Mouse (Mus musculus) layer of hippocampus, adult 8-10 months (tissue): ENCODE measurements at regions not wholly inside any gene's neighbourhood (a gene's known extent, or its start where the extent isn't known, plus 50 kb on each side); places are given as distances from the start of the nearest gene placed in this dataset.
"Not testable (repeated sequence)": the region's sequence is repeated elsewhere in the genome, so short reads cannot be mapped to it uniquely, and the experiment has no call there.

Experiments
- DNase-seq, 2 experiments: peaks; one replicate each; pipeline ENCODE4 v3.0.0; 2022; ENCODE audit warnings: low spot score in 2 of 2

DNA sequence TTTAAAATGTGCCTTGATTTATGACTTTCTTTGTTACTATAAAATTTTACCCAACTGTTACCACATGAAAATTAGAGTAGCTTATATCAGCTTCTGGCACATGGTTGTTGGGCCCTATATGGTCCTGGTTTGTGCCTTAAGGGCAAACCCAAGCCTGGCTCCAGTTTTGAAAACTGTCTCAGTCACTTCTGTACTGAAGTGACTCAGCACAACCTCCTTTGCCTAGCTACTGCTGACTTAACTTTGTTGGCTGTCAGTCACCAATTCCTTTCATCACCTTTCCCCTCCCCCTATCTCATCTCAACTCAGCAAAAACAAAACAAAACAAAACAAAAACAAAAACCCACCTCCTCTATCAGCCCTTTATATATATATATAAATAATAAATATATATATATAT is 251.0 kb upstream of the Myo3a start:
- DNase-seq, result no peak

- DNase-seq, result no peak
Measured at GRCm38 (mm10) chr2:21976831-21977230, 250.5 kb upstream of the Myo3a start.

DNA sequence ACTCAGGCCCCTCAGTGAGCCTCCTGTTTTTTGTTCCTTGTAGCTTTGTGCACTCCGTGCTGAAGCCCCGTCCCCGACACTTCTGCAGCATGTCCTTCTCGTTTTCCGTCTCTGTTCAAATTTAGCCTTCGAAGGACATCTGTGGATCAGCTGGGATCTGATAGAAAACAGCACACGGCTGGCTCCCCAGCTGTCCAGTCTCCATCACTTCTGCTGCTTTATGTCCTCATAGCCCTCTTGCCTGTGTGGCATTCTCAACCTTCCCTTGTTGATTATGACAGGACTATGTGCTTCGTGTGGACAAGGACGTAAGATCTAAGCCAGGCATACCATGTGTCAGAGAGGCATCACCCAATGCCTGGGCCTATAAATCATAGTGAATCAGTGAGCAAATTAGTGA is 247.1 kb upstream of the Myo3a start:
- DNase-seq, result no peak

DNA sequence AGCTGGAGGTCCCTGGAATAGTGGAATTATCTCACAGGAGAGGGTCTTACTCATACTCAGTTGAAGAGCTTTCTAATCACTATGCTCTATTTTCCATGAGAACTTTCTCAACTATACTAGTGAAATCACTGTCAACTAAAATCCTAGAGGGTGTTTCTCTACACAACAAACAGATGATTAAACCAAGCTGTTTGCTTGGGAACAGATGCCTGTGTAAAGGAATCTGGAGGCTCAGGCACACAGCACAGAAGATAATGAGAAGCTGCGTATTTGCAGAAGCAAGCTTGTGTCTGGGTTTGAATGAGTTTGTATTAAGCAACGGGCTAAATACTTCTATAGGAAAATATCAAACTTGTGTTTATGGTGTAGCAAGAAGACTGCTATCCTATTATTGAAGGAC is 202.9 kb upstream of the Myo3a start:
- peak; percentile 24 to 25 for DNase-seq

- DNase-seq, result peak in 1 of 2 experiments; percentile 9
Measured at GRCm38 (mm10) chr2:22026794-22027193, 200.5 kb upstream of the Myo3a start.

GRCm38 (mm10) chr2:22028569-22028968 is 198.7 kb upstream of the Myo3a start:
- no peak for DNase-seq

DNA sequence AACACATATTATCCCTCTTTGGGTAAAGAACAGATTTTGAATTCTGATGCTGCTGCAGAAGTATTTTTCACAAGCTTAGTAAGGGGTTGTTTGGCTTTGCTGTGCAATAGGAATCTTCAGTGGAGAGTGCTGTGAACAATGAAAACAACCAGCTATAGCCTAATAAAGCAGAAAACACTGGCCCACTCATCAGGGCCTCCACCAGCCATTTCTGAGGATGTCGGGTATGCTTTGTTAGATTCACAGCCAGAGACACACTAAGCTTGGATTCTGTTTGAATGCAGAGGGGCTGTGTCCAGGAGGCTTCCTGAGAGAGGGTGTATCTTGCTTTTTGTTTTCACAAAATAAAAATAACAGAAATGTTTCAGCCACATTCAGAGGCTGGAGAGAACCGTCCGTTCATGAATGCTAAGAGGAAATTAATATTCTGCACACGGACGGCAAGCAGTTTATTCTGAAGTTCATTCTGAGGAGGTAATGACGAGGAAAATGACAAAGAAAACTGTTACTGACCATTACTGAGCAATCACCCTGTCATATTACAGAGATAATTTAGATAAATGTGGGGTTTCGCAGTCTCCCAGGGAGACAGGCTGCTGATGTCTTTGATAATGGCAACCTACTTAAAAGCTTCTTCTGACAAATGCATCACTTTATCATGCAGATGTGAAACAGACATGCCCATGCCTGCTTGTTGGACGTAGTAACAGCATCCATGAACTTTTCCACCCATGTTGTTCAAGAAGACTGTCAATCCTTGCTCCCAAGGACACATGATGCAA is 198.1 kb upstream of the Myo3a start:
- DNase-seq, result no peak

DNA sequence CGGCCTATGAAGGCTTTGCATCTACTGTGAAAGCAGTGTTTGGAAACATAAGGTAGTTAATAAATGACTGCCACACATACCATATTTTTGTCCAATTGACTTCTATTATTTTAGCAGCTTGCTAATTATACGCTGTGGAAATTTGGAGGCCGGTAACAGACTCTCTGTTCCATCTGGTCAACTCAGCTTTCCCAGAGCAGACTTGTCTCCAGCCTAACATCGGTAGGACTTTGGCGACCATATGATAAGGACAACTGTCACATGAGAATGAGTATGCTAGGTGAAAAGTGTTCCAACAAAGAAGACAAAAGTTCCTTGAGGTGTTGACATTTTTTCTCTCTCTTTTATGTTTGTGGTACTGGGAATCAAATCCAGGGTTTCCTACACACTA is 197.5 kb upstream of the Myo3a start:
- no peak for DNase-seq

DNA sequence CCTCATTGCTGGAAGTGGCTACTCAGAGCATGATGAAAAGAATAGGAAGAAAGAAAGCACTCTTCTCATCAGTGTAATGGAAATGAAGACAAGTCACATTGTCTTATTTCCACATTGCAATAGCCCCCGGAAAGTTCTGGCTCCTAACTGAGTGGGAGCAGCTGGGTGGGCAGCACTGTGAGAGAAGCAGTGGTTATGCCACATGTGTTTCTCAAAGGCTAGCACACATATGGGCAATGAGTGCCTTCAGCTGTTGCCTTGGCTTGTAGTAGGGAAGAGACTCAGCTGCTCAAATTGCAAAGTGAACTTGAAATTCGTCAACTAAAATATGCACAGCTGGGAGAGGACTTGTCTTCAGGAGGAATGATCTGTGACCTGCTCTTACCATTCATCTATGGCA is 190.5 kb upstream of the Myo3a start:
- no peak for DNase-seq

DNA sequence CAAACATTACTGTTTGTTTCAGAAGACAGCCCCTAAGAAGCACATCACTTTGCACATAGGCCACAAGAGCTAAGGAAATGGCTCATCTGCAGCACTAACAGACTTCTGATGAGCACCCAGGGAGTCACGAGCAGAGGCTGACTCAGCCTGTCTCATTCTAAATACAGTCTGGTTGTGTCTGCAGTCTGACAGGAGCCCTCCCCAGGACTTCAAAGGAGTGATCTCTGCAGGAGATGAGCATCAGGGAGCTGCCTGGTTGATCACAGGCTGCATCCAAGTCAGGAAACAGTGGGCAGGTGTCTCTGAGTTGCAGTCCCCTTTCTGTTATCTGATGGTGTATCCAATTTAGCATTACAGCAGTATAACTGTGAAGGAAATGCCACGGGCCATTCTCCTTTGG is 188.5 kb upstream of the Myo3a start:
- DNase-seq, result no peak

- DNase-seq, result not testable (repeated sequence)
Measured at GRCm38 (mm10) chr2:22043937-22044336, 183.4 kb upstream of the Myo3a start.

- no peak for DNase-seq
Measured at GRCm38 (mm10) chr2:22044949-22045348, 182.4 kb upstream of the Myo3a start.

GRCm38 (mm10) chr2:22047465-22047864 is 179.8 kb upstream of the Myo3a start:
- DNase-seq, result no peak

GRCm38 (mm10) chr2:22066535-22066934 is 160.8 kb upstream of the Myo3a start:
- no peak for DNase-seq

DNA sequence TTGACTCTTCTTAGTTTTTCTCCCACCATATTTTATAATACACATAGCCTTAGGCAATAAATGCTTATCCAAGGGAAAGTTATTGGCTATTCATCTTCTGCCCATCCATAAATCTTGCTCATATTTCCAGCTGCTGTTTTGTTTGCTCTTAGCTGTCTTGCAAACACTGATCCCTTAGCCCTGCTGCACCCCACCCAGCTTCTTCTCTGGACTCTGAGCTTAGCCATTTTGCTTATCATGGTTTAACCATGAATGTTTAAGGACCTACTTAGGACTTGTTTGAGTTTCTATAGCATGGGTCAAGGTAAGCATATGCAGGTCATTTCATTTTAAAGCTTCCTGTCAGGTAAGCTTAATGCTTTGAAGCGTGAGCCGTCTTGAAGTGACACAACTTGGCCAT is 130.5 kb upstream of the Myo3a start:
- DNase-seq, result no peak

GRCm38 (mm10) chr2:22105150-22105549 is 122.2 kb upstream of the Myo3a start:
- no peak for DNase-seq

GRCm38 (mm10) chr2:22149721-22150120 is 77.6 kb upstream of the Myo3a start:
- no peak for DNase-seq

DNA sequence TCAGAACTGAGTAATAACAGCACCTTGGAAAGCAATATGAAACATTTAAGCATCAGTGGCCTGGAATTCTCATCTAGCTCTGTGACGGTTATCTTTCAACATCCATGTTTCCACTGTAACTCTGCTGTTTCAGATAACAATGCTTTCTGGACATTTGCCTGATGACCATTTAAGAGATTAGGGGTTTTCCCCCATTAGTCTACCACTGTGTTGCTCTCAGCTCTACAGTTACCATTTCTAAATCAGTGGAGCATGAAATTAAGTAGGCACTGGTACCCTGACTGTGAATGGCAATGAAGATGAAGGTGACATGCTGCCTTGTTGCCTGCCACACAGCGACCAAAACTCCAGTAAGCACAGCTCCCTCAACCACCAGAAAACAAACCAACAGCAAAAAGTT is 70.7 kb upstream of the Myo3a start:
- DNase-seq, result no peak

DNA sequence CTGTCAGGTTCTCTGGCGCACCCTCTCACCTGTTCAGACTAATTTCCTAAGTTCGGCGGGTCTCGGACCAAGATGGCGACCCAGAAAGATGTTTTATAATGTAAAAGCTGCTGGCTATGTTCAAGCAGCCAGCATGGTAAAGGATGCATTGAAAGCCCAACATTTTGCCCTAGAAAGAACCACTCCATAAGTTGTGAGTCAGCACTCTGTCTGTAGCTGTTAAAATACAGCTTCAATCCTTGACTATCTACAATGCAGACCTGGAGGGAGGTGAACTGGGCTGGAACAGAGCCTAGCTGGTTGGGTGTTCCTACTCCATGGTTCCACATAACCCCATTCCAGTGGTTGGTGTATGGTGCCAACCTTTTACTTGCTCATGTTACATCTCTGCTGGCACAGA is 61.9 kb upstream of the Myo3a start:
- DNase-seq, result no peak

DNA sequence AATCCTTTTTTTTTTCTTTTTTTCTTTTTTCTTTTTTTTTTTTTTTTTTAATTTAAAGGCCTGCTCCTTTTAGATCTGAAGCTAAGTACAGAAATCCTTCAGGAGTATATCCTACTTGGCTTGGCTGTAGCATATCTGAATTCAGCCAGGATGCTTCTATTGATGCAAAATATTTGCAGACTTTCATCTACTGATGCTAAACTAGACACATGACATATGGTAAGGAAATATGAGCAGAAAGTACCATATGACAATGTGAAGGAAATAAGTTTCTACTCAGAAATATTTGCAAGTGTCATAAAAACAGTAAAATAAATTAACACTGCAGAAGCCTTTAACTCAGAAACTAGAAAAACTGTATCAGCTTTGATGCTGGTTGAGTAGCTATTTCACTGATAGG is 61.4 kb upstream of the Myo3a start:
- no peak for DNase-seq
